Mouse (Mus musculus): ENCODE data around the gene Cntln. TPM values are rescaled to one million over a fixed set of nuclear protein-coding genes. Genes with fewer than 3 reads are reported as not detected.

Cntln gene
- 7.0 and 7.7 TPM in 2 replicates for polyA plus RNA-seq (2015; fragmentation: Nextera tagmentation; extraction: Ambion mirVana)

- WGBS, result under 1% methylated on average over 50 of the region's 50 CpGs
- no peaks in the 10 kb centered on the region for H3K27me3 ChIP-seq (replicated peaks)
- no peaks in the 10 kb centered on the region for H3K36me3 ChIP-seq
- peak within 1 kb of the TSS; percentile 80 for H3K4me3 ChIP-seq (replicated peaks)
- no peaks in the 10 kb centered on the region for H3K9me3 ChIP-seq
- H3K4me2 ChIP-seq (replicated peaks), result peak within 1 kb of the TSS; percentile 85
- H3K4me1 ChIP-seq (replicated peaks), result no peaks in the 10 kb centered on the region
- peak; percentile 98 for ATAC-seq
- H3K9ac ChIP-seq, result peak within 1 kb of the TSS; percentile 89
- peak within 1 kb of the TSS; percentile 92 for H3K27ac ChIP-seq
Observed at GRCm38 (mm10) chr4:84884111-84884538, at the start of gene Cntln. Gene Cntln, plus strand, starts transcription at chr4:84884309.

GRCm38 (mm10) chr4:84836979-84837378, 47.1 kb upstream of the Cntln start:
- Histone ChIP-seq H3K4me1 (replicated peaks) (no peaks in the 10 kb centered on the region), H3K4me2 (replicated peaks) (no peak overlapping the region), H3K36me3 (no peaks in the 10 kb centered on the region), H3K9me3 (no peaks in the 10 kb centered on the region), H3K27me3 (replicated peaks) (no peaks in the 10 kb centered on the region), H3K4me3 (replicated peaks) (no peak overlapping the region), H3K9ac (no peak overlapping the region), H3K27ac (no peak overlapping the region)
- whole genome bisulfite sequencing, result 42% methylated on average over 5 of the region's 5 CpGs
- ATAC-seq, result no peak

- Histone ChIP-seq H3K9me3 (no peaks in the 10 kb centered on the region), H3K4me3 (replicated peaks) (no peak overlapping the region), H3K4me2 (replicated peaks) (no peak overlapping the region), H3K36me3 (no peaks in the 10 kb centered on the region), H3K27ac (no peak overlapping the region), H3K27me3 (replicated peaks) (no peaks in the 10 kb centered on the region), H3K9ac (no peak overlapping the region), H3K4me1 (replicated peaks) (no peaks in the 10 kb centered on the region)
- no peak for ATAC-seq
- 86% methylated on average over 3 of the region's 3 CpGs for WGBS
Observed at GRCm38 (mm10) chr4:84838545-84838944, 45.6 kb upstream of the Cntln start.

- ATAC-seq, result no peak
Observed at GRCm38 (mm10) chr4:84839466-84839865, 44.6 kb upstream of the Cntln start.

GRCm38 (mm10) chr4:84857588-84857987, 26.5 kb upstream of the Cntln start:
- Histone ChIP-seq H3K4me2 (replicated peaks) (no peak overlapping the region), H3K9ac (no peak overlapping the region), H3K36me3 (no peaks in the 10 kb centered on the region), H3K27me3 (replicated peaks) (no peaks in the 10 kb centered on the region), H3K9me3 (no peaks in the 10 kb centered on the region), H3K4me3 (replicated peaks) (no peak overlapping the region), H3K4me1 (replicated peaks) (no peaks in the 10 kb centered on the region), H3K27ac (no peak overlapping the region)
- WGBS, result 82% methylated on average over 2 of the region's 2 CpGs
- no peak for ATAC-seq

More at GRCm38 (mm10) chr4:84839466-84839865, 44.6 kb upstream of the Cntln start:
- Histone ChIP-seq H3K9me3 (no peaks in the 10 kb centered on the region; the same call in 1 of the 2 replicates), H3K4me1 (replicated peaks) (no peaks in the 10 kb centered on the region), H3K27me3 (replicated peaks) (no peaks in the 10 kb centered on the region), H3K4me3 (replicated peaks) (no peak overlapping the region), H3K36me3 (no peaks in the 10 kb centered on the region), H3K4me2 (replicated peaks) (no peak overlapping the region), H3K9ac (no peak overlapping the region), H3K27ac (no peak overlapping the region)
- WGBS, result 78% methylated on average over 2 of the region's 2 CpGs

- ATAC-seq, result no peak; the same call in 1 of the 2 replicates
- Histone ChIP-seq H3K9me3 (no peaks in the 10 kb centered on the region), H3K4me3 (replicated peaks) (no peak overlapping the region), H3K4me2 (replicated peaks) (no peak overlapping the region), H3K4me1 (replicated peaks) (no peaks in the 10 kb centered on the region), H3K27ac (no peak overlapping the region), H3K9ac (no peak overlapping the region), H3K27me3 (replicated peaks) (no peaks in the 10 kb centered on the region), H3K36me3 (no peaks in the 10 kb centered on the region)
- 11% methylated on average over 3 of the region's 3 CpGs for WGBS
Observed at GRCm38 (mm10) chr4:84876347-84876746, 7.8 kb upstream of the Cntln start.

GRCm38 (mm10) chr4:84883646-84884045, 463 bp upstream of the Cntln start:
- H3K4me2 ChIP-seq (replicated peaks), result peak overlapping the region; percentile 85
- no peaks in the 10 kb centered on the region for H3K9me3 ChIP-seq
- ATAC-seq, result no peak
- peak overlapping the region; percentile 92; the same call in 1 of the 2 replicates for H3K27ac ChIP-seq
- no peaks in the 10 kb centered on the region for H3K27me3 ChIP-seq (replicated peaks)
- no peaks in the 10 kb centered on the region for H3K4me1 ChIP-seq (replicated peaks)
- H3K36me3 ChIP-seq, result no peaks in the 10 kb centered on the region
- WGBS, result 79% methylated on average over 12 of the region's 12 CpGs
- peak overlapping the region; percentile 89 for H3K9ac ChIP-seq
- H3K4me3 ChIP-seq (replicated peaks), result peak overlapping the region; percentile 80

- Histone ChIP-seq H3K4me2 (replicated peaks) (peak overlapping the region; percentile 85), H3K27me3 (replicated peaks) (no peaks in the 10 kb centered on the region), H3K36me3 (no peaks in the 10 kb centered on the region), H3K27ac (peak overlapping the region; percentile 92), H3K4me3 (replicated peaks) (peak overlapping the region; percentile 80), H3K9me3 (no peaks in the 10 kb centered on the region), H3K9ac (peak overlapping the region; percentile 89), H3K4me1 (replicated peaks) (no peaks in the 10 kb centered on the region)
- WGBS, result 1% methylated on average over 60 of the region's 60 CpGs
- ATAC-seq, result peak; percentile 83
Observed at GRCm38 (mm10) chr4:84884539-84885270, 596 bp downstream of the Cntln start.

GRCm38 (mm10) chr4:84885271-84885540, 1.1 kb downstream of the Cntln start:
- H3K9me3 ChIP-seq, result no peaks in the 10 kb centered on the region
- H3K27ac ChIP-seq, result 0 out of 2 replicates have a peak overlapping the region, but pooled peaks have one; percentile 92
- no peaks in the 10 kb centered on the region for H3K4me1 ChIP-seq (replicated peaks)
- no peaks in the 10 kb centered on the region for H3K36me3 ChIP-seq
- no peak for ATAC-seq
- no peaks in the 10 kb centered on the region for H3K27me3 ChIP-seq (replicated peaks)
- H3K9ac ChIP-seq, result peak overlapping the region; percentile 89; the same call in 1 of the 2 replicates
- peak overlapping the region; percentile 80 for H3K4me3 ChIP-seq (replicated peaks)
- WGBS, result 28% methylated on average over 1 of the region's 1 CpGs
- peak overlapping the region; percentile 85 for H3K4me2 ChIP-seq (replicated peaks)

GRCm38 (mm10) chr4:84918393-84918792, 34.3 kb downstream of the Cntln start:
- Histone ChIP-seq H3K4me3 (replicated peaks) (no peak overlapping the region), H3K4me1 (replicated peaks) (no peaks in the 10 kb centered on the region), H3K36me3 (no peaks in the 10 kb centered on the region), H3K9ac (no peak overlapping the region), H3K27me3 (replicated peaks) (no peaks in the 10 kb centered on the region), H3K4me2 (replicated peaks) (no peak overlapping the region), H3K27ac (no peak overlapping the region), H3K9me3 (no peaks in the 10 kb centered on the region)
- ATAC-seq, result no peak
- WGBS, result 81% methylated on average over 1 of the region's 1 CpGs

GRCm38 (mm10) chr4:84934342-84934929, 50.3 kb downstream of the Cntln start:
- no peaks in the 10 kb centered on the region for H3K27me3 ChIP-seq (replicated peaks)
- no peak overlapping the region for H3K4me3 ChIP-seq (replicated peaks)
- no peaks in the 10 kb centered on the region for H3K9me3 ChIP-seq
- WGBS, result 89% methylated on average over 6 of the region's 6 CpGs
- H3K9ac ChIP-seq, result no peak overlapping the region
- H3K27ac ChIP-seq, result no peak overlapping the region
- no peaks in the 10 kb centered on the region for H3K4me1 ChIP-seq (replicated peaks)
- no peak overlapping the region for H3K4me2 ChIP-seq (replicated peaks)
- ATAC-seq, result no peak
- H3K36me3 ChIP-seq, result no peaks in the 10 kb centered on the region

GRCm38 (mm10) chr4:84942059-84942458, 58.0 kb downstream of the Cntln start:
- H3K27me3 ChIP-seq (replicated peaks), result no peaks in the 10 kb centered on the region
- no peaks in the 10 kb centered on the region for H3K9me3 ChIP-seq
- ATAC-seq, result no peak
- no peak overlapping the region for H3K4me2 ChIP-seq (replicated peaks)
- no peak overlapping the region for H3K4me3 ChIP-seq (replicated peaks)
- H3K27ac ChIP-seq, result no peak overlapping the region
- no peaks in the 10 kb centered on the region for H3K36me3 ChIP-seq
- 81% methylated on average over 2 of the region's 2 CpGs for WGBS
- no peak overlapping the region for H3K9ac ChIP-seq
- no peaks in the 10 kb centered on the region for H3K4me1 ChIP-seq (replicated peaks)

- Histone ChIP-seq H3K27me3 (replicated peaks) (no peaks in the 10 kb centered on the region), H3K4me1 (replicated peaks) (no peaks in the 10 kb centered on the region), H3K9ac (no peak overlapping the region), H3K4me2 (replicated peaks) (no peak overlapping the region), H3K4me3 (replicated peaks) (no peak overlapping the region), H3K9me3 (no peaks in the 10 kb centered on the region), H3K27ac (no peak overlapping the region), H3K36me3 (no peaks in the 10 kb centered on the region)
- ATAC-seq, result no peak
- WGBS, result 83% methylated on average over 2 of the region's 2 CpGs
Observed at GRCm38 (mm10) chr4:84942651-84943050, 58.5 kb downstream of the Cntln start.
